Mouse (Mus musculus): ENCODE results near the gene Tmco1.

GRCm38 (mm10) chr1:167382763-167383162 lies 74.6 kb downstream of the Tmco1 start:
- TF ChIP-seq CTCF (IDR thresholded peaks at IDR 0.05; ENCODE audit: low read depth, low read length) (no peak), POLR2A (IDR thresholded peaks at IDR 0.05; ENCODE audit: insufficient read depth, low read length) (no peak), EP300 (IDR thresholded peaks at IDR 0.05; ENCODE audit: insufficient read depth, low read depth, low read length) (no peak)

All from ES-Bruce4 (cell line).